ENCODE assay signal across 15 mouse cellular contexts in the genomic region with DNA sequence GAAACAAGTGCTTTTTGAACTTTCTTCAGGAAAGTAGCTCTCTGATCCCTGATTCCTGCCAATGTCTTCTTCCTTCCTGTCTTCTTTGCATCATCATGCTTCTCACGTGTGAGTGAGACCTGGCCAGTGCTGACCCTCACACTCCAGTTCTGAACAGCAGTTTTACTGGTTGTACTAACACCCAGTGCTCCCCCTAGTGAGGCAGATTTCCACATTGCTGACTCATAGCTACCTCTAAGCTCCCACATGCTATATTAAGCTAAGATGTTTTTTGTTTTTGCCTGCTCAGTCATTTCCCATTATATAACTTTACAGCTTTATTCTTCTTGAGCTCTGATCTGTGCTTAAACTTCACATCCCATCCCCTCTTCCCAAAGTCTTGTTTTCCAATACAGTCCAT. TPM values are rescaled to one million over a fixed set of nuclear protein-coding genes. Genes with fewer than 3 reads are reported as not detected.
DNase-seq lines count a peak whose midpoint lies in the region; ATAC-seq lines count a peak whose summit lies in the region.
"Had no signal": no experiment of that assay in that cellular context is flagged by ENCODE, and none has a peak within 500 bp of the region (broad histone marks: within the 10 kb centered on the region; RNA-seq: fewer than 3 reads in every experiment).

No protein-coding gene starts in this region.

- peak; percentile 48 for DNase-seq in layer of hippocampus, adult 9-11 months
- no peak for DNase-seq in layer of hippocampus, postnatal 36 days
- DNase-seq in right cerebral cortex, adult 2 months (ENCODE audit: low spot score in 2 of 2), result peak; percentile 52 to 61
- no peak for DNase-seq in right cerebral cortex, postnatal 14 days
- DNase-seq in left cerebral cortex, adult 9 months (ENCODE audit: low spot score in 2 of 2), result peak; percentile 43 to 49
- no peak for DNase-seq in kidney, adult 18-20 months
- DNase-seq: adrenal gland, adult 2 months; cerebellum, adult 9-10 months; heart, postnatal 4 days; lung, postnatal 14 days; spleen, adult 18-20 months had no signal

- H3K4me1 ChIP-seq in kidney, embryonic 16.5 days (ENCODE audit: insufficient read depth, low read length), result no peaks in the 10 kb centered on the region
- H3K4me1 ChIP-seq: midbrain, embryonic 12.5 days had no signal

- no peak for ATAC-seq in kidney, embryonic 16.5 days (ENCODE audit: low FRiP score, low TSS enrichment)

- H3K27ac ChIP-seq in kidney, embryonic 16.5 days (ENCODE audit: low read length), result no peak overlapping the region
- H3K27ac ChIP-seq: midbrain, embryonic 12.5 days had no signal

- no peak overlapping the region for H3K9ac ChIP-seq in kidney, embryonic 16.5 days (replicated peaks; ENCODE audit: low read length)
- H3K9ac ChIP-seq: midbrain, embryonic 12.5 days had no signal

- 47% methylated on average over 1 of the region's 1 CpGs for WGBS in kidney, embryonic 16.5 days

- H3K4me2 ChIP-seq in kidney, embryonic 16.5 days (replicated peaks; ENCODE audit: low read depth, low read length), result no peak overlapping the region
- H3K4me2 ChIP-seq: heart, embryonic 11.5 days; midbrain, embryonic 12.5 days had no signal

- no peak overlapping the region for H3K4me3 ChIP-seq in kidney, embryonic 16.5 days (ENCODE audit: low read length)
- H3K4me3 ChIP-seq: erythroblast, embryonic 14.5 days; midbrain, embryonic 12.5 days had no signal

- H3K9me3 ChIP-seq in kidney, embryonic 16.5 days (ENCODE audit: low read length), result no peaks in the 10 kb centered on the region
- H3K9me3 ChIP-seq: midbrain, embryonic 12.5 days had no signal

- no peaks in the 10 kb centered on the region for H3K27me3 ChIP-seq in kidney, embryonic 16.5 days (ENCODE audit: insufficient read depth, low read length)
- H3K27me3 ChIP-seq: midbrain, embryonic 12.5 days had no signal

- peaks cover 64% of the 10 kb centered on the region for H3K36me3 ChIP-seq in kidney, embryonic 16.5 days (ENCODE audit: insufficient read depth, low read length)

RNA-seq across cellular contexts. Expression of gene Dnajc8, which starts 7.4 kb away (rescaled TPM):
- 10 to 100 TPM; 77.9 to 86.7 TPM for total RNA-seq in layer of hippocampus, postnatal 36 days (2021)
- 159 and 164 TPM in 2 replicates for polyA plus RNA-seq in kidney, embryonic 16.5 days (2015; fragmentation: Nextera tagmentation; extraction: Ambion mirVana)

RNA-seq across cellular contexts. Expression of gene Atpif1, which starts 9.3 kb away (rescaled TPM):
- 100 to 1,000 TPM; 415 to 443 TPM for total RNA-seq in layer of hippocampus, postnatal 36 days (2021)
- 1,057 and 1,144 TPM in 2 replicates for polyA plus RNA-seq in kidney, embryonic 16.5 days (2015; fragmentation: Nextera tagmentation; extraction: Ambion mirVana)

RNA-seq across cellular contexts. Expression of gene Ptafr, which starts 21.1 kb away (rescaled TPM):
- 1 to 10 TPM; 1.2 TPM for total RNA-seq in layer of hippocampus, postnatal 36 days (2021)
- polyA plus RNA-seq in kidney, embryonic 16.5 days (2015; fragmentation: Nextera tagmentation; extraction: Ambion mirVana), result 0.29 and 0.54 TPM in 2 replicates

RNA-seq across cellular contexts. Expression of gene Sesn2, which starts 32.4 kb away (rescaled TPM):
- total RNA-seq in layer of hippocampus, postnatal 36 days (2021), result 10 to 100 TPM; 12.8 to 13.5 TPM
- polyA plus RNA-seq in kidney, embryonic 16.5 days (2015; fragmentation: Nextera tagmentation; extraction: Ambion mirVana), result 20.4 and 21.2 TPM in 2 replicates

Comparison
In these comparisons a context has a peak if more than half of its experiments do, and no peak if none do; other contexts are left out.
1. DNase-seq: peak in layer of hippocampus, adult 9-11 months (single experiment), right cerebral cortex, adult 2 months (2 of 2) and left cerebral cortex, adult 9 months (2 of 2); none in layer of hippocampus, postnatal 36 days (0 of 2), right cerebral cortex, postnatal 14 days (single experiment) and kidney, adult 18-20 months (single experiment).